Mouse (Mus musculus): Measurements from ENCODE around the gene Gramd4. TPM values are rescaled to one million over a fixed set of nuclear protein-coding genes. Genes with fewer than 3 reads are reported as not detected.

The Gramd4 gene
- polyA plus RNA-seq, 1 experiment from 2014 or later, result 12.1 TPM

DNA sequence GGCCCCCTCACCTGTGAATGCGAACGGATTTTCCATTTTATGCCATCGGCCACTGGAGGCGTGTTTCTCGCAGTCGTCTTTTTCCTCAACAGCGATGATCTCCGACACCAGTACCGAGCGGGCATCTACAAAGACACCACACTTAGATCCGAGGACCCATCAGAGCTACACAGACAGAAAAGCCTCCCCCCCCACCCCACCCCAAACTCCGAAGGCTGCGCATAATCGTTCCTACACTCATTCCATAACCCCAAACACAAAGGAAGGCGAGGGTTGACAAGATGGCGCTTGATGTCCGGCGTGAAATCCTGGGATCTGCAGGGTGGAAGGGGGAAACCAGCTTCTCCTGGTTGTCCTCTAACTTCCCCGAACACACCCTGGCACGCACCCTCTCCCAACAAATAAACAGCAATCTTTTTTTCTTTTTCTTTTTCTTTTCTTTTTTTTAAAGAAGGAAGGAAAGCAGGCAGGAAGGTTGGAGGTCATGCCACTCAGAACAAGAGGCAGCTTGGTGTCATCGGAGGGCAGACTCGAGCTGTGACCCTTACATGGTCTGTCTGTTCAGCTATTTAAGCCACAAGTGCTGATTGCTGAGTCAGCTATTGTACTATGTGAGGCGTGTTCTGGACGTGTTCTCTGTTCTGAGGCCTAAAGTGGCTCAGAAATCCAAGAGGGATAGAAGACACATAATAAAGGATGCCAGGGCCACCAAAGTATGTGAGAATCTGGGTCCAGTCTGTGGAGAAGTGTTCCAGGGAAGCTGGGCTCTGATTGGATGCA lies 108.5 kb downstream of the Gramd4 start:
- H3K27me3 ChIP-seq (ENCODE audit: control insufficient read depth, insufficient read depth, low read length), result no peaks in the 10 kb centered on the region
- WGBS, result 86% methylated on average over 24 of the region's 24 CpGs
- ATAC-seq (ENCODE audit: insufficient read depth, low FRiP score), result no peak
- H3K27ac ChIP-seq (ENCODE audit: low read length), result no peak overlapping the region
- peaks cover 7% of the 10 kb centered on the region; the same call in 1 of the 2 replicates for H3K36me3 ChIP-seq (ENCODE audit: control insufficient read depth, insufficient read depth, low read length)
- no peak overlapping the region for H3K4me3 ChIP-seq (replicated peaks; ENCODE audit: low read length)
- H3K9me3 ChIP-seq (replicated peaks; ENCODE audit: control insufficient read depth, low read length), result no peaks in the 10 kb centered on the region
- no peak overlapping the region for H3K4me2 ChIP-seq (ENCODE audit: low read depth, low read length)
- 0 out of 2 replicates have a peak, but pooled peaks cover 6% of the 10 kb centered on the region for H3K4me1 ChIP-seq (ENCODE audit: control insufficient read depth, insufficient read depth, low read length)
- no peak overlapping the region for H3K9ac ChIP-seq (ENCODE audit: low read length)

DNA sequence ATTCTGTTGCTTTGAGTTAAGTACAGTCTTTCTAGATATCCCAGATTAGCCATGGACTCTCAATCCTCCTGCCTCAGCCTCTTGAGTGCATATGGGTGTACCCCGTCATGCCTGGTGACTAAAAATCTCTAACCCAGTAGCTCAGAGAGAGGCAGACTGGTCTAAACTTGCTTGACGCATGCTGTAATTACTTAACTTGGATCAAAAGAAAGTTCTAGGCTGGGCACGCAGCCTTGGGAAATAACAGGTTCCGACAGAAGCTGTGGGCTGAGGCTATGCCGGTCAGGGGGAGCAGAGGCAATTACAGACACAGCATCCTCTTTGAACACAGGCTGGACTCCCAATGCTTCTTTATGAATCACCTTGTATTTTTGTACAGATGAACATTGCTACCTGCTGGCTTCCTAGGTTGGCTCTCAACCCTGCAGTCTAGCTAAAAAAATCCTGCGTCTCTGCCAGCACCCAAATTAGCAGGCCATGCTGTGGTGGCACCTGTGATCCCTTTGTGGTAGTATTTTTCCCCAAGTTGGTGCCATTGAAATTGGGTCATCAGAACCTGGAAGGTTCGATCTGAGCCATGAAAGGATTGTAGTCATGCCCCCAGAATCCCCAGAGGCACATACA lies 109.6 kb downstream of the Gramd4 start:
- Histone ChIP-seq H3K27me3 (ENCODE audit: control insufficient read depth, insufficient read depth, low read length) (no peaks in the 10 kb centered on the region), H3K36me3 (ENCODE audit: control insufficient read depth, insufficient read depth, low read length) (no peaks in the 10 kb centered on the region), H3K4me1 (ENCODE audit: control insufficient read depth, insufficient read depth, low read length) (0 out of 2 replicates have a peak, but pooled peaks cover 6% of the 10 kb centered on the region), H3K9me3 (replicated peaks; ENCODE audit: control insufficient read depth, low read length) (no peaks in the 10 kb centered on the region), H3K4me2 (ENCODE audit: low read depth, low read length) (no peak overlapping the region), H3K27ac (ENCODE audit: low read length) (peak overlapping the region; percentile 60; the same call in 1 of the 2 replicates), H3K9ac (ENCODE audit: low read length) (no peak overlapping the region), H3K4me3 (replicated peaks; ENCODE audit: low read length) (no peak overlapping the region)
- 85% methylated on average over 7 of the region's 7 CpGs for WGBS
- ATAC-seq (ENCODE audit: insufficient read depth, low FRiP score), result no peak

DNA sequence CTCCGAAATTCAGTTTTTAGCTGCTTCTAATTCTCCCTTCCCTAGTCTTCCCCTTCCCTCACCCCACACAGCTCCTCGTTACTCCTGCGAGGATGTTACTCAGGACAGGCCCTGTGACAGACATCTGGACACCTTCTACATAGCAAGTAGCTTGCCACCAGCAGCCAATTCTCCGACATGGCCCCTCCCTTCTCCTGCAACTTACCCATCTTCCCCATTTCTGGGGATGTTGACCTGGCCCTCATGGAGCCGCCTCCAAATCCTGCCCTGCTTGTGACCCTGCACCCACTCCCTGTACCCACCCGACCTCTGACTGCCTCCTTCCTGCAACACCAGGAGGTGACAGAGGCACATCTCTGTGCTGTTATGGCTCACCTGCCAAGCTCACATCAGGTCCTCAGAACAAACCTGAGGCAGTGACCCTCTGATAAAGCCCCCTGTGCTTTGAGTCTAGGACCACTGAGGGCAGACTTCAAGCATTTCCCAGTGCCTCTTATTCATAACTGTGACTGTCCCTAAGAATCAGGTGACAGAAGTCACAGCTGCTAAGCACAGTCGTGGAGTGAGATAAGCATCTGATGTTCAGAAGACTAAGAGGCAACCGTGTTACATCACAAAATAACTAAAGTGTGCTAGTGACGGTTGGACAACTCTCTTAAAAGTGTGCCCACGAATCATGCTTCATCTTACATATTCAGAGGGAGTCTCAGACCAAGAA lies 110.5 kb downstream of the Gramd4 start:
- H3K4me3 ChIP-seq (replicated peaks; ENCODE audit: low read length), result no peak overlapping the region
- H3K27ac ChIP-seq (ENCODE audit: low read length), result peak overlapping the region; percentile 80
- H3K36me3 ChIP-seq (ENCODE audit: control insufficient read depth, insufficient read depth, low read length), result no peaks in the 10 kb centered on the region
- H3K9me3 ChIP-seq (replicated peaks; ENCODE audit: control insufficient read depth, low read length), result no peaks in the 10 kb centered on the region
- H3K4me2 ChIP-seq (ENCODE audit: low read depth, low read length), result no peak overlapping the region
- ATAC-seq (ENCODE audit: insufficient read depth, low FRiP score), result no peak
- H3K4me1 ChIP-seq (ENCODE audit: control insufficient read depth, insufficient read depth, low read length), result peaks cover 9% of the 10 kb centered on the region; the same call in 1 of the 2 replicates
- no peak overlapping the region for H3K9ac ChIP-seq (ENCODE audit: low read length)
- H3K27me3 ChIP-seq (ENCODE audit: control insufficient read depth, insufficient read depth, low read length), result no peaks in the 10 kb centered on the region
- WGBS, result 75% methylated on average over 10 of the region's 10 CpGs

DNA sequence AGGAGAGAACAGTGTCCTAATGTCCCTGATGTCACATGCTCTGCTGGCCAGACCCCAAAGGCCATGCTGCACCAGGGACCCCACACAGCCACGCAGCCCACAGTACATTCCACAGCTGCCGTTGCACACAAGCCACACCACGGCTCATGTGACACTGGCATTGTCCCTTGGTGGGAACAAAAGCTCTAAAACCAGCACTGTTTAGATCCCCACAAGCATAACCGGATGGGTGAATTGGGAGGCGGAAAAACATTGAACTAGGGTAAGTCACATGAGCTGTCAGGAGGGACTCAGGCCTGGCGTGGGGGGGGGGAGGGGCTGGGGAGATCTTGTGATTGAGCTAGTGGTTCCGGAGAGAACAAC lies 111.0 kb downstream of the Gramd4 start:
- no peak overlapping the region for H3K4me3 ChIP-seq (replicated peaks; ENCODE audit: low read length)
- no peaks in the 10 kb centered on the region for H3K36me3 ChIP-seq (ENCODE audit: control insufficient read depth, insufficient read depth, low read length)
- no peak overlapping the region for H3K4me2 ChIP-seq (ENCODE audit: low read depth, low read length)
- no peaks in the 10 kb centered on the region for H3K9me3 ChIP-seq (replicated peaks; ENCODE audit: control insufficient read depth, low read length)
- peak overlapping the region; percentile 80 for H3K27ac ChIP-seq (ENCODE audit: low read length)
- no peak for ATAC-seq (ENCODE audit: insufficient read depth, low FRiP score)
- H3K9ac ChIP-seq (ENCODE audit: low read length), result no peak overlapping the region
- H3K27me3 ChIP-seq (ENCODE audit: control insufficient read depth, insufficient read depth, low read length), result no peaks in the 10 kb centered on the region
- 52% methylated on average over 7 of the region's 7 CpGs for WGBS
- H3K4me1 ChIP-seq (ENCODE audit: control insufficient read depth, insufficient read depth, low read length), result peaks cover 9% of the 10 kb centered on the region; the same call in 1 of the 2 replicates

DNA sequence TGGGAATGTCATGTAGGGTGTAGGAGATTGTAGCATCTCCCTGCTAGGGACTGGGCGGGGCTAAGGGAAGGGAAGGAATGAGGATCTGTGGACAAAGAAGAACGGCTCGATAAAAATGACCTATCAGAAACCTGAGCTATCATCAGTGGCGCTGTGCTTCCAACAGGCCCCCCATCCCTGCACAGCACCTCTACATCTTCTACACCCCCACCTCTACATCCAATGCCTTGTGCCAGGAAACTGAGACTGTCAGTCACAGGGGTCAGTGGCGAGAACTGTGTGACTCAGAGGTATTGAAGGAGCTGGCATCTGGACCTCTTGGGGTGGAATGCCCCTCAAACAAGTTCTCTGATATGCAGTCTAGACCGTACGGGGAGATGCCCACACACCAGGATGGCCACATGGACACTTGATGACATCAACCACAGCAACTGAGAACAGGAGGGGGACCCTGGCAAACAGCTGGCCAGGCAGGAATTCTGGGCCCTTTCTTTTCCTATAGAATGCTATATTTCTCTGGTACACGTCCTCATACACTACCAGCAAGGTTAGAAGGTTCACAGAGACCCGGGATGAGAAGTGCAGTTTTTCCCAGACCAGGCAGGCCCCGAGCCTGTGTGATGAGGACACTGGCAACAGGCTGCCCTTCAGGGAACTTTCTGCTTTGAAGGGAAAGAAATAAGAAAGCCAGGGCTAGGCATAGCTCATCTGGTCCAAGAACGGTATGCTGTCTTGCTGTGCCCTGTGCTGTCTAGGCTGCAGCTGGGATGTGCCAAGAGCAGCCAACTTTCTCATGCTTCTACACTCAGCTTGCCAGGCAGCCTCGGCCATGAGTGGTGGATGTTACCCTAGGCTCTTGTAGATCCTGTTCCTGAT lies 111.7 kb downstream of the Gramd4 start:
- Histone ChIP-seq H3K9me3 (replicated peaks; ENCODE audit: control insufficient read depth, low read length) (no peaks in the 10 kb centered on the region), H3K9ac (ENCODE audit: low read length) (peak overlapping the region; percentile 46; the same call in 1 of the 2 replicates), H3K4me3 (replicated peaks; ENCODE audit: low read length) (no peak overlapping the region), H3K4me2 (ENCODE audit: low read depth, low read length) (no peak overlapping the region), H3K4me1 (ENCODE audit: control insufficient read depth, insufficient read depth, low read length) (peaks cover 9% of the 10 kb centered on the region; the same call in 1 of the 2 replicates), H3K27ac (ENCODE audit: low read length) (peak overlapping the region; percentile 80), H3K36me3 (ENCODE audit: control insufficient read depth, insufficient read depth, low read length) (no peaks in the 10 kb centered on the region), H3K27me3 (ENCODE audit: control insufficient read depth, insufficient read depth, low read length) (no peaks in the 10 kb centered on the region)
- WGBS, result 74% methylated on average over 12 of the region's 12 CpGs
- ATAC-seq (ENCODE audit: insufficient read depth, low FRiP score), result peak; percentile 38; the same call in 1 of the 2 replicates

DNA sequence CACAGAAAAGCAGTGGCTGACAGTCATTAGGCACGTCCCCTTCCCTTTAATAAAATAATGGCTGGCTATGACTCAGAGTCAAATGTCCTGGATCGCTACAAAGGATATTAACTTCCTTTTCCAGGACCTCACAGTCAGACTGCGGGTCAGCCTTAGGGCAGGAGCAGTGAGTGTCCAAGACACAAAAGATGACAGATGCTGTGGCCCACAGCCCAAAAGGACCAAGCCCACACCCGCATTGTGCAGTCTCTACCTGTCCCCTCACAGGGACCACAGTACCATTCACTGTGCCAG lies 112.3 kb downstream of the Gramd4 start:
- Histone ChIP-seq H3K27me3 (ENCODE audit: control insufficient read depth, insufficient read depth, low read length) (no peaks in the 10 kb centered on the region), H3K36me3 (ENCODE audit: control insufficient read depth, insufficient read depth, low read length) (no peaks in the 10 kb centered on the region), H3K4me1 (ENCODE audit: control insufficient read depth, insufficient read depth, low read length) (peaks cover 9% of the 10 kb centered on the region; the same call in 1 of the 2 replicates), H3K4me2 (ENCODE audit: low read depth, low read length) (no peak overlapping the region), H3K27ac (ENCODE audit: low read length) (peak overlapping the region; percentile 51; the same call in 1 of the 2 replicates), H3K9me3 (replicated peaks; ENCODE audit: control insufficient read depth, low read length) (no peaks in the 10 kb centered on the region), H3K4me3 (replicated peaks; ENCODE audit: low read length) (no peak overlapping the region), H3K9ac (ENCODE audit: low read length) (0 out of 2 replicates have a peak overlapping the region, but pooled peaks have one; percentile 46)
- 56% methylated on average over 4 of the region's 4 CpGs for WGBS
- peak; percentile 4; the same call in 1 of the 2 replicates for ATAC-seq (ENCODE audit: insufficient read depth, low FRiP score)

DNA sequence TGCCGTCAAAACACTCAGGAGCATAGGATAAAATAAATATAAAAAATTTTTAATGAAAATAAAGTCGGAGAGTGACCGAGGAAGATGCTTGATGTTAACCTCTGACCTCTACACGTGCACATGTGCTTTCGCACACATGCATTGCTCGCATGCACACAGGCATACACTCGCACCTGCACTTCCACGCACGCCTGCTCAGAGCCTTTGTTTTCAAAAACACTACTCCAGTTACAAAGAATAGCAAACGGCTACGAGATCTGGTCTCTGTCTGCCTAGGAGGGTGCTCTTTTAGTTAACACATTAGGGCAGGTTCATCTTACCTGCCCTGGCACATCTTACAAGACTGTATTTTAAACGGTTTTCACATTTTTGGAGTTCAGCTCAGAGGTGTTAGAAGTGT lies 113.8 kb downstream of the Gramd4 start:
- 65% methylated on average over 12 of the region's 12 CpGs for WGBS

DNA sequence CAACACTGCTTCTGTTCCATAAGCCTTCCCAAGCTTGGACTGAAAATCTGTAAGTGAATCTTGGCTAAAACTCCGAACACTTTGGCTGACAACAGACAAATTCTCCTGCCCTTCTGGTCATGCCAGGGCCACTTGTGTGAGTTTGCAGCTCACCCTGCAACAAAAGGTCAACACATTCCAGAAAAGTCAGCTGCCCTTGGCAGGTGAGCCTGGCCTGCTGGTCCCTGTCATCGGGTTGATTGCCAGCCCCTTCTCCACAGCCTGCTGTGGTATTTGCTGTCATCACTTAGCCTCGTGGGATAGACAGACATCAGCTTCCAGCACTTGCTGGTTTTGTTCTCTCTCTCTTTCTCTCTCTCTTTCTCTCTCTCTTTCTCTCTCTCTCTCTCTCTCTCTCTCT lies 114.6 kb downstream of the Gramd4 start:
- Histone ChIP-seq H3K4me2 (ENCODE audit: low read depth, low read length) (no peak overlapping the region), H3K36me3 (ENCODE audit: control insufficient read depth, insufficient read depth, low read length) (no peaks in the 10 kb centered on the region), H3K27ac (ENCODE audit: low read length) (no peak overlapping the region), H3K27me3 (ENCODE audit: control insufficient read depth, insufficient read depth, low read length) (no peaks in the 10 kb centered on the region), H3K4me1 (ENCODE audit: control insufficient read depth, insufficient read depth, low read length) (peaks cover 16% of the 10 kb centered on the region), H3K4me3 (replicated peaks; ENCODE audit: low read length) (no peak overlapping the region), H3K9ac (ENCODE audit: low read length) (no peak overlapping the region), H3K9me3 (replicated peaks; ENCODE audit: control insufficient read depth, low read length) (no peaks in the 10 kb centered on the region)
- WGBS, result 39% methylated on average over 3 of the region's 3 CpGs
- ATAC-seq (ENCODE audit: insufficient read depth, low FRiP score), result no peak

More for the DNA sequence above, 113.8 kb downstream of the Gramd4 start:
- H3K4me2 ChIP-seq (ENCODE audit: low read depth, low read length), result no peak overlapping the region
- H3K9me3 ChIP-seq (replicated peaks; ENCODE audit: control insufficient read depth, low read length), result no peaks in the 10 kb centered on the region
- peaks cover 9% of the 10 kb centered on the region; the same call in 1 of the 2 replicates for H3K4me1 ChIP-seq (ENCODE audit: control insufficient read depth, insufficient read depth, low read length)
- H3K9ac ChIP-seq (ENCODE audit: low read length), result no peak overlapping the region
- H3K4me3 ChIP-seq (replicated peaks; ENCODE audit: low read length), result no peak overlapping the region
- no peaks in the 10 kb centered on the region for H3K36me3 ChIP-seq (ENCODE audit: control insufficient read depth, insufficient read depth, low read length)
- no peak overlapping the region for H3K27ac ChIP-seq (ENCODE audit: low read length)
- no peak for ATAC-seq (ENCODE audit: insufficient read depth, low FRiP score)
- H3K27me3 ChIP-seq (ENCODE audit: control insufficient read depth, insufficient read depth, low read length), result no peaks in the 10 kb centered on the region
